Mouse (Mus musculus) hindbrain, embryonic 12.5 days (tissue): Measurements from ENCODE around the gene Gas2l2. TPM values are rescaled to one million over a fixed set of nuclear protein-coding genes. Genes with fewer than 3 reads are reported as not detected.
A peak's percentile ranks its signal among the peaks of the same experiment; 100 is the strongest.

Experiments
- ATAC-seq: fragments of 200-750 bp; cut with Nextera tagmentation; 2 replicates; pipeline ENCODE4 v1.8.0; 2017; ENCODE audit warnings: moderate TSS enrichment; ENCODE audit not compliant: low FRiP score
- H3K27ac ChIP-seq: fragments of 300-500 bp; sonication (generic); 2 replicates; pipeline ENCODE4 v1.5.1; 2016; ENCODE audit warnings: mild to moderate bottlenecking
- H3K27me3 ChIP-seq: fragments of 300-500 bp; sonication (generic); 2 replicates; pipeline ENCODE4 v1.6.1; 2016; ENCODE audit warnings: mild to moderate bottlenecking
- H3K36me3 ChIP-seq: fragments of 300-500 bp; sonication (generic); 2 replicates; pipeline ENCODE4 v1.6.1; 2016; ENCODE audit warnings: mild to moderate bottlenecking
- H3K4me1 ChIP-seq: fragments of 300-500 bp; sonication (generic); 2 replicates; pipeline ENCODE4 v1.6.1; 2016
- H3K4me2 ChIP-seq: fragments of 300-500 bp; sonication (generic); replicated peaks from 2 replicates; pipeline ENCODE4 v1.6.1; 2016; ENCODE audit warnings: mild to moderate bottlenecking
- H3K4me3 ChIP-seq: fragments of 300-500 bp; sonication (generic); 2 replicates; pipeline ENCODE4 v1.5.1; 2016; ENCODE audit warnings: mild to moderate bottlenecking
- H3K9ac ChIP-seq: fragments of 300-500 bp; sonication (generic); 2 replicates; pipeline ENCODE4 v1.6.1; 2016; ENCODE audit warnings: mild to moderate bottlenecking, moderate library complexity
- H3K9me3 ChIP-seq: fragments of 300-500 bp; sonication (generic); replicated peaks from 2 replicates; pipeline ENCODE4 v1.6.1; 2016; ENCODE audit warnings: mild to moderate bottlenecking
- WGBS: fragments of 180-500 bp; shearing (Covaris S2); methylation state at CpG from one replicate; pipeline ENCODE4 v1.1.7; 2016; 5-methylcytosine and 5-hydroxymethylcytosine counted together
- polyA plus RNA-seq: library from polyadenylated mRNA; unstranded; fragments of >200 nt; fragmentation: Nextera tagmentation; extraction: Ambion mirVana; gene quantifications from 2 replicates; pipeline ENCODE4 v1.2.1, GENCODE M21; 2016

Gas2l2 gene
- 0.59 and 0.76 TPM in 2 replicates for polyA plus RNA-seq

DNA sequence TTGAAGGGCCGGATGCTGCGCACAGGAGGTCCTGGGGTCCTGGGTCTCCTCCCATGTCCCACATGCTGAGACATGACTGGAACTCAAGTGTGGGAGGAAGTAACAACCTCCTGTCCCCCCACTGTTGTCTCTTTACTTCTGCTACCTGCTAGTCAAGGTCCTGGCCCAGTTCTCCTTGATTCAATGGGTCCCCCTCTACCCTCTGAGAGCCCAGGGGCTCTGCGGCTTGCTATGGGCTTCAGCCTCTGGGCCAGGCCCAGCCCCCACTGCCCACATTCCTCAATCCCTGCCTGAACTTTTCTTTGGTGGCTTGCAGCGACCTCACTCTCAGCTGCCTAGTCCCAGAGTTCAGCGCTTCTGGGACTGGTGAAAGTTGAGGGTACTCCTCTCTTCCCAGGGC, at the start of gene Gas2l2:
Gene Gas2l2 (minus strand): TSS at position 101 of the 400 bp plus-strand sequence.
- H3K36me3 ChIP-seq = no peaks in the 10 kb centered on the region
- H3K27me3 ChIP-seq = peaks cover 44% of the 10 kb centered on the region
- H3K9ac ChIP-seq = no peak within 1 kb of the TSS
- no peak within 1 kb of the TSS for H3K27ac ChIP-seq
- no peaks in the 10 kb centered on the region for H3K9me3 ChIP-seq
- no peaks in the 10 kb centered on the region for H3K4me1 ChIP-seq
- ATAC-seq = no peak
- H3K4me3 ChIP-seq = no peak within 1 kb of the TSS
- WGBS = 53% methylated on average over 5 of the region's 5 CpGs
- no peak within 1 kb of the TSS for H3K4me2 ChIP-seq

DNA sequence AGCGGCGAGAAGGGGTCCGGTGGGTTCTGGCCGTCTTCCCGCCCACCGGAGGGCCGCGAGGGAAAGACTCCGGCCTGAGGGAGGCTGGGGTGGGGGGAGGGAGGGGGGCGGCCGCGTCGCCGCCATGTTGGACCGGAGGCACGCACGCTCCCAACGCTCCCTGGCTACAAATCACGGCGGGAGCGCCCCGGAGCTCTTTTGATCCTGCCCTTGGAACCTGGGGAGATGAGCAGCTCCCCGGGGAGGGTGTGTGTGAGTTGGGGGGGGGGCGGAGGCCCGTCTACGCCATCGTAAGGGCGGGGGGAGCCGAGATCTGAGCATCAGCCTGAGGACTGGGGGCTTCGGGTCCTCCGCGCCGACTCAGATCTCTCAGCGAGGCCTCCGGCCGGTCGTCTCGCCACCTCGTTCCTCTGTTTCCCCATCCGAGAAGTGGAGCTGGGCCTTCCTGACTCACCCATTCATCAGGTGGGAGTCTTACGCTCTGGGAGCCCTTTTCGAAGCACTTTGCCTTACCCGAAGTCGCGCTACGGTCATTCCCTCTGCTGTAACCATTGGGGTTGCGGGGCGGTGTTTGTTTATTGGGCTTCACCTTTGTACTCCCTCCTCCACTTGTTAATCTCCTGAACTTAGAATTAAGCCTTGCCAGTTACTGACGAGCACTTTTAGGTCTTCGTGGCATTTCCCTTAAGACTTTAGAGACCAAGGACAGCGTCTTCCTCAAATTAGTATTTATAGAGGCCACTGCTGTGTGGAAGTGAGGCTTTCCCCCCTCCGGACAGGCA, 44.2 kb upstream of the Gas2l2 start:
- Histone ChIP-seq H3K4me2 (peak overlapping the region; percentile 91), H3K36me3 (peaks cover 5% of the 10 kb centered on the region; the same call in 1 of the 2 replicates), H3K4me3 (peak overlapping the region; percentile 83), H3K9me3 (no peaks in the 10 kb centered on the region), H3K9ac (peak overlapping the region; percentile 91), H3K27ac (peak overlapping the region; percentile 96), H3K27me3 (peaks cover 7% of the 10 kb centered on the region), H3K4me1 (peaks cover 15% of the 10 kb centered on the region)
- WGBS = under 1% methylated on average over 37 of the region's 52 CpGs
- ATAC-seq = peak; percentile 83

DNA sequence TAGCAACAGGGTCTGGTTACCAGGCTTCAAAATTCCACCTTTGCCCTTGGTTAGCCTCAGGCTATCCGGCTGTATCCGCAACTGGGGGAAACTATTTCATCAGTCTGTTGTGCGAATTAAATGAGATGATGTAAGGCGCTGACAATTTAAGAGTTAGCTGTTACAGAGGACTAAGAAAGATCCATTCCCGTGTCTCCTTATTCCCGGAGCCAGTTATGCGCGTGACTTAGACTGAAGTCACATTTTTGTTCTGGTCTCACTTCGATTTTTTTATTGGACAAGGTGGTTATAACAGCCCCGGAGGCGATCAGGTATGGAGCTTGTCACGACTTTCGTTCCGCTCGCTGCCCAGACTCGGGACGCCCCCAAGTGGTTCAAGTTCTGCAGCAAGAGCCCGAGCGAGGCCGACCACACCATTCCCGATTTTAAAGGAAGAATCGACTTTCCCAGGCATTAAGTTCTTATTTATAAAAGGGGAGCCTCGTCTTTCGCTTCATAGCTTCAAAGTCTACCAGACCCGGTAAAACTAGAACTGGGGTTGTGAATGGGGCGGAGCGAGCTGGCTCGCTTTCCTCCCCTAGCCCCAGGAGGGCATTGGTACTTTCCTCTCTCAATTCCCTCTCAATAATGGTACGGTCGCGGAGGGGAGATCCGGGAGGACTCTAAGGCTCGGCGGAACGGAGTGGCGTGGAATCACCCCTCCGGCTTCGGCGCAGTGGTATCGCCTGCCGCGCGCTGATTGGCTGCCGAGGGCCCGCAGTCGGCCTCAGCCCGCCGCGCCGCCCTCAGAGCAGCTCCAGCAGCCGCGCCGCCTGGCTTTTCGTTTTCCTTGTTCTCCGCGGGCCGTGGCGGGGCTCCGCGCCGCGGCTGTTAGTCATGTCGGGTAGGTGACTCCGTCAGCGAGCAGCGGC, 43.3 kb upstream of the Gas2l2 start, which contains the start of gene Taf15:
Gene Taf15 (plus strand): TSS at position 763 of the 911 bp plus-strand sequence.
- Histone ChIP-seq H3K27ac (peak within 1 kb of the TSS; percentile 96), H3K4me2 (peak within 1 kb of the TSS; percentile 91), H3K27me3 (peaks cover 7% of the 10 kb centered on the region), H3K36me3 (0 out of 2 replicates have a peak, but pooled peaks cover 1% of the 10 kb centered on the region), H3K9me3 (no peaks in the 10 kb centered on the region), H3K4me1 (peaks cover 15% of the 10 kb centered on the region), H3K9ac (peak within 1 kb of the TSS; percentile 91), H3K4me3 (peak within 1 kb of the TSS; percentile 83)
- peak; percentile 98 for ATAC-seq
- WGBS = 1% methylated on average over 54 of the region's 66 CpGs

DNA sequence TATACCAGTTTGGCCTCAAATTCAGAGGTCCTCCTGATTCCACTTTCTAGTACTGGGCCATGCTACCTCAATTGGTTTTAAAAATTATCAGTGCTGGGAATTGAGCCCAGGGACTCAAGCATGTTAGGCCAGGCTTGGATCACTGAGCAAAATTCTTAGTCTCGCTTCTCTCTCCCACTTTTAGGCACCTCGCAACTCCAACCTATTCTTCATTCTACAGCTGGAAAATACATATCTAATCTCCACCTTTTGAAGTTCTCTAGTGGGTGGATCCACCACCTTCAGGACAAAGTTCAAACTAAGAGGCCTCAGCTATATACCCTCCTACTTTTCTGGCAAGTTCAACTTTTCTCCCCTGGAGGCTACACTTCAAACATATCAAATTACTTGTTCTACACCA, 42.5 kb upstream of the Gas2l2 start:
- H3K27me3 ChIP-seq = peaks cover 7% of the 10 kb centered on the region
- H3K4me3 ChIP-seq = 0 out of 2 replicates have a peak overlapping the region, but pooled peaks have one; percentile 83
- peaks cover 19% of the 10 kb centered on the region for H3K4me1 ChIP-seq
- no peak overlapping the region for H3K9ac ChIP-seq
- ATAC-seq = no peak
- 91% methylated on average over 2 of the region's 2 CpGs for WGBS
- no peaks in the 10 kb centered on the region for H3K9me3 ChIP-seq
- H3K27ac ChIP-seq = no peak overlapping the region
- peak overlapping the region; percentile 52 for H3K4me2 ChIP-seq
- H3K36me3 ChIP-seq = no peaks in the 10 kb centered on the region

DNA sequence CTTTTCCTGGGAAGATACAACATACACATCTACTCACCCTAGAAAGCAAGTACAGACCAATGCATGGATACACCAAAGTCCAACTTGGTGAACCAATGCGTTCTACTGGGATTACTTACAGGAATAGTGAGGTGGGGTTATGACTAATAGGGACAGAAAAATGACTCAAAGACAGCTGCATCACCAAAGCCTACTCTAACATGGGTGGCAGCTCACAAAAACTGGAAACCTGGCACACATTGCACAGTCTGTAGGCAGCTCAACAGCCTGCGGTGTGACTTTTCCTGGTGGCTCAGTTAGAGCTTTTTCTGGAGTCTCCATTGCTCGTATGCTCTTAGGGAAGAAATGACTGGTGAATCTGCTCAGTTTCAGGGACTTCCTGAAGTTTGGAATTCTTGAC, 39.5 kb upstream of the Gas2l2 start:
- Histone ChIP-seq H3K4me3 (no peak overlapping the region), H3K27me3 (peaks cover 27% of the 10 kb centered on the region), H3K4me2 (no peak overlapping the region), H3K9me3 (no peaks in the 10 kb centered on the region), H3K4me1 (peaks cover 7% of the 10 kb centered on the region), H3K27ac (no peak overlapping the region), H3K9ac (no peak overlapping the region), H3K36me3 (no peaks in the 10 kb centered on the region)
- 92% methylated on average over 3 of the region's 3 CpGs for WGBS
- ATAC-seq = no peak

DNA sequence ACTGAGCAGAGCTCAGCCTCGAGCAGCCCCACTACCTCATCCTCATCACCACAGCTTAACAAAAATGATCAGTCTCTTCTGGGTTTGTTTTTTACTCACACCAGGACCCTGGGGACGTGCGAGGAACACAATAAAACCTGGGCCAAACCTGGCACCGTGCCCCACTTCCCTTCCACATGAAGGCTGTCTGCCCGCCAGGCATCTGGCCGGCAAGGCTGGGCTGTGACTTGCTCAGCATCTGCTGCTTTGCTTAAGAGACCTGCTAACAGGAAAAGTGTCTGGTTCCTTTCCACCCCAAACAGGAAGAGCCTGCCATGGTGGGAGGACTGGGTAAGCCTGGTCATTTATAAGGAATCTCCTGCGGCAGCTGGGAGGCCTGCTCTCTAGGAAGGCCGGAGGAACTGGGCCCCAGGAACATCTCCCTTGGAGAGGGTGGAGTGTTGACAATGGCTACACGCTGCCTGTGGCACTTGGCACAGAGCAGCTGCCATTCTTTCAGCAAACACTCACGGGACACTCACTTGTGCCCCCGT, 37.9 kb upstream of the Gas2l2 start:
- Histone ChIP-seq H3K9ac (no peak overlapping the region), H3K27ac (no peak overlapping the region)

DNA sequence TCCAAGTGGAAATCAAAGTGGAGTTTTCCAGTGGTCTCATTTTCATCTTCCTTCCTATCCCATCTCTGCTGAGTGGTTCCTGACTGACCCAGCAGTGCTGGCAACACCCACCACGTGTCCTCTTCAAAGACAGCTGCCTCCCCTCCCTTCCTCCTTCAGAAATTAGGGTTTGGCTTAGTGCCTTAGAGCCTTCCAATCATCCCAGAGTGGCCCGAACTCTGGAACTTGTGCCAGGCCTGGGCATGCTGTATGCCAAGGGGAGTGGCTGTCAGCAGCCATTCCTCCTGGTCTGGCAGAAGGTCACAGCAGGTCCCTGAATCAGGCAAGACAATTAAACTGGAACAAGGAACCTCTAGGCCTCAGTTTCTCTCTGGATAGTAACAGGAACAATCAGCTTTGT, 36.7 kb upstream of the Gas2l2 start:
- no peak overlapping the region for H3K4me2 ChIP-seq
- no peak overlapping the region for H3K27ac ChIP-seq
- peaks cover 16% of the 10 kb centered on the region for H3K4me1 ChIP-seq
- no peak overlapping the region for H3K9ac ChIP-seq
- H3K27me3 ChIP-seq = peaks cover 50% of the 10 kb centered on the region
- H3K36me3 ChIP-seq = no peaks in the 10 kb centered on the region
- H3K9me3 ChIP-seq = no peaks in the 10 kb centered on the region
- H3K4me3 ChIP-seq = no peak overlapping the region
- no peak for ATAC-seq
- WGBS = 35% methylated on average over 2 of the region's 2 CpGs

More for the DNA sequence above, 37.9 kb upstream of the Gas2l2 start:
- Histone ChIP-seq H3K4me2 (no peak overlapping the region), H3K4me1 (peaks cover 17% of the 10 kb centered on the region), H3K9me3 (no peaks in the 10 kb centered on the region), H3K4me3 (no peak overlapping the region), H3K27me3 (peaks cover 42% of the 10 kb centered on the region), H3K36me3 (no peaks in the 10 kb centered on the region)
- 64% methylated on average over 11 of the region's 11 CpGs for WGBS
- ATAC-seq = no peak

DNA sequence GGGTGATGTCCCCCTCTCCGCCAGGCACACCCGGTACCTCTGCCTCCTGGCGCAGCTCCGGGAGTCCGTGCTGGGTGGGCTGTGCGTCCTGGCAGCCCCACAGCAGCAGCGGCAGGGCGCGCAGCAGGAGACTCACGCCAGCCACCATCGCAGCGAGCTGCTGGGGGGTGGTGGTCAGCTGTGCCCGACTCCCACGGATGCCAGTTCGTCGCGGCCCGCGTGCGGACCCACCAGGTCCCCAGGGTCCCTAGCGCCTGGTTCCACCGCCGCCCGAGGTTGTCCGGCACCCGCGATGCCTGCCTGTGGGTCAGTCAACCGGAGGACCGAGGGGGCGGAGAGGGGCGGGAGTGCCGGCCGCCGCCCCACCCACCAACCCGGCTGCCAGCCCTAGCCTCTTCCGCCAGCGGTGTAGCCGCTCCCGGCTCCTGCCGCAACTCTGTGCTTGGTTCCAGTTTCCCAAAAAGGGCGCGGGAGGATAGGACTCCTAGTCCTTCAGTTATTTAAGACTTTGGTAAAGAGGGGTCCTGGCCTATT, 33.5 kb upstream of the Gas2l2 start, which contains the start of gene Mmp28:
Gene Mmp28 (minus strand): TSS at position 361 of the 534 bp plus-strand sequence.
- peaks cover 20% of the 10 kb centered on the region for H3K4me1 ChIP-seq
- peaks cover 58% of the 10 kb centered on the region for H3K27me3 ChIP-seq
- ATAC-seq = no peak
- H3K9me3 ChIP-seq = no peaks in the 10 kb centered on the region
- H3K9ac ChIP-seq = peak within 1 kb of the TSS; percentile 74
- no peak within 1 kb of the TSS for H3K27ac ChIP-seq
- peak within 1 kb of the TSS; percentile 55 for H3K4me3 ChIP-seq
- WGBS = under 1% methylated on average over 42 of the region's 42 CpGs
- H3K4me2 ChIP-seq = peak within 1 kb of the TSS; percentile 87
- H3K36me3 ChIP-seq = no peaks in the 10 kb centered on the region

DNA sequence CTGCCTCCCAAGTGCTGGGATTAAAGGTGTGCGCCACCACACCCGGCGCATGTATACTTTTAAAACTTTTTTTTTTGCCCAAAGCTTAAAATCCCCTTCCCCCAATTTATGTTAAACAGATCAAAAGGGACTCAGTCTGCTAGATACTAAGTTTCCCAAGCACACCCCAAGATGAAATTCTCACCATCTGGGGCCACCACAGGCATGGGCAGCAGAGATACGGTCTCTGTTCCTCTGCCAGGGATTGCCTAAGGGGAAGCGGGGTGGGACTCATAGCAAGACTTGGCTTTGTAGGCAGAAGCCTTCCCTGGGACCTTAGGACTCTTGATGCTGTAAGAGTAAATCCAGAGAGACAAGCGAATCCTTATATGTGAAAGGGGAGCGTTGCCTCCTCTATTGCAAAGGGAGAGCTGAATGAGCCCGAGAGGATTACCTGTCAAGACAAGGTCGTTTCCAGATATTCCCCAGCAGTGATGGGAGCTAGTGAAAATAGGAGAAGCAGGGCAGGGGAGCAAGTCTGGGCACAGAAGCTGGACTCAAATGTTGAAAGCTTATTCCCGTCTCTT, 32.3 kb upstream of the Gas2l2 start:
- Histone ChIP-seq H3K4me2 (peak overlapping the region; percentile 87; the same call in 1 of the 2 replicates), H3K9me3 (no peaks in the 10 kb centered on the region), H3K27me3 (peaks cover 58% of the 10 kb centered on the region), H3K4me1 (peaks cover 22% of the 10 kb centered on the region), H3K9ac (no peak overlapping the region), H3K36me3 (no peaks in the 10 kb centered on the region), H3K4me3 (no peak overlapping the region), H3K27ac (no peak overlapping the region)
- ATAC-seq = no peak
- 73% methylated on average over 10 of the region's 10 CpGs for WGBS

DNA sequence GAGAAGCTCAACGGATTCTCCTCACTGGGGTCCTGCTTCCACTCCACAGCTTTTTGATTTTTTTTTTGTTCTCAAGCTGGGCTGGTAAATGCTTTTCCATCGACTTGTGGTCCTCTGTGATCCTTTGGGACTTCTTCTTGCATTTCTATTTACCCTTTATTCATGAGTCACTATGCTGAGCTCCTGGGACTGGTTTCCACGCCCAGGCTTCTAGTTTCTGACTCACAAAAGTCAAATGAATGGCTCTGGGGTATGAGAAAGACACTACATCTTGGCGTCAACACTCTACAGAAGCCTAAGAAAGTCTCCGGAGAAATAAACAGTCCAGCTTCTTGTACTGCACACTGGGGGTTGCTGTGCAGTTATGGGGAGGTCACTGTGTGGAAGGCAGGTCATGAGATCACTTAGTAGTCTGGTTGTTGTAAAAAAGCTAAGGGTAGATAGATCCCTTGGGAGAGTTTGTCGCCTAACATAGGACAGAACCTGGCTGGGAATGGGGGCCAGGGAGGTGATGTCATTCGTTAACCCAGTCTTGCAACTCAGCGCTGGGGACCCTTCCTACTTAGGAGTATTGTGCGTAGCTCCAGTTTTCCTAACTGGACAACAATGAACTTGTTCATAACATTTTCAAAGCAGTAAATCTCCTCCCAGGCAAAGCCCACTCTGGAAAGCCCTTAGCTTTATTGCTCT, 28.8 kb upstream of the Gas2l2 start:
- Histone ChIP-seq H3K9me3 (no peaks in the 10 kb centered on the region), H3K4me1 (peaks cover 19% of the 10 kb centered on the region), H3K27ac (no peak overlapping the region), H3K27me3 (peaks cover 31% of the 10 kb centered on the region), H3K4me2 (no peak overlapping the region), H3K36me3 (no peaks in the 10 kb centered on the region), H3K4me3 (no peak overlapping the region), H3K9ac (no peak overlapping the region)
- WGBS = 64% methylated on average over 9 of the region's 9 CpGs
- no peak for ATAC-seq

DNA sequence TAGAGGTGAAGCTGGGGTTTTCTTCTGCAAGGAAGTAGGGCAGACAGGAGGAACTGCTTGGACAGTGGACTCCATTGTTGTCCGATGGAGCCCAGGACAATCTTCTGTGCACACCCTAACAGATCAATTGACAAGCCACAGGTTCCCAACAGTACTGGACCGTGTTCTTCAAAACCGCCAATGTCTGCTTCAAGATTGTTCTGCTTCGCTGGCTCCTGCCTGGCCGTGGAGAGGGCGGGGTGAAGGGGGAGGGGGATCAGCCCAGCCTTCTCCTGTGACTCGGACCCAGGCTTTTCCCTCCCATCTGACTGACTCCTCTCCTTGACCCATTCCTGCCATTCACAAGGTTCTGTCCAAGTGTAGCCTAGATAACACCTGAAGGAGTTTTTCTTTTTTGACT, 28.0 kb upstream of the Gas2l2 start:
- Histone ChIP-seq H3K4me2 (no peak overlapping the region), H3K27ac (no peak overlapping the region), H3K9ac (no peak overlapping the region), H3K27me3 (peaks cover 24% of the 10 kb centered on the region), H3K4me1 (peaks cover 12% of the 10 kb centered on the region), H3K4me3 (no peak overlapping the region), H3K36me3 (no peaks in the 10 kb centered on the region), H3K9me3 (no peaks in the 10 kb centered on the region)
- no peak for ATAC-seq
- 30% methylated on average over 6 of the region's 7 CpGs for WGBS
